Mouse (Mus musculus) embryonic facial prominence, embryonic 11.5 days (tissue): Measurements from ENCODE around the gene Klb. TPM values are rescaled to one million over a fixed set of nuclear protein-coding genes. Genes with fewer than 3 reads are reported as not detected.
A peak's percentile ranks its signal among the peaks of the same experiment; 100 is the strongest.

Experiments
- ATAC-seq: fragments of 200-750 bp; cut with Nextera tagmentation; replicated peaks from 2 replicates; pipeline ENCODE4 v1.8.0; 2017; ENCODE audit warnings: low read depth; ENCODE audit not compliant: insufficient number of reproducible peaks, low FRiP score, low TSS enrichment
- DNase-seq: peaks from one replicate; pipeline ENCODE4 v3.0.0-alpha.2; 2015; ENCODE audit warnings: low spot score
- H3K27ac ChIP-seq: fragments of 300-500 bp; sonication (generic); replicated peaks from 2 replicates; pipeline ENCODE4 v1.5.1; 2014; ENCODE audit warnings: mild to moderate bottlenecking, low read depth, low read length, control low read depth
- H3K27me3 ChIP-seq: fragments of 300-500 bp; sonication (generic); 2 replicates; pipeline ENCODE4 v1.6.1; 2014; ENCODE audit warnings: mild to moderate bottlenecking, low read length, moderate library complexity, mixed read lengths; ENCODE audit not compliant: control insufficient read depth, insufficient read depth
- H3K36me3 ChIP-seq: fragments of 300-500 bp; sonication (generic); replicated peaks from 2 replicates; pipeline ENCODE4 v1.6.1; 2014; ENCODE audit warnings: low read depth, mild to moderate bottlenecking, low read length, moderate library complexity, mixed read lengths; ENCODE audit not compliant: control insufficient read depth, insufficient read depth
- H3K4me1 ChIP-seq: fragments of 300-500 bp; sonication (generic); 2 replicates; pipeline ENCODE4 v1.6.1; 2014; ENCODE audit warnings: low read length, mixed read lengths; ENCODE audit not compliant: control insufficient read depth, insufficient read depth
- H3K4me2 ChIP-seq: fragments of 300-500 bp; sonication (generic); 2 replicates; pipeline ENCODE4 v1.6.1; 2014; ENCODE audit warnings: low read depth, mild to moderate bottlenecking, control low read depth, low read length, moderate library complexity
- H3K4me3 ChIP-seq: fragments of 300-500 bp; sonication (generic); 2 replicates; pipeline ENCODE4 v1.5.1; 2014; ENCODE audit warnings: low read depth, low read length, control low read depth
- H3K9ac ChIP-seq: fragments of 300-500 bp; sonication (generic); replicated peaks from 2 replicates; pipeline ENCODE4 v1.6.1; 2014; ENCODE audit warnings: mild to moderate bottlenecking, control low read depth, low read length
- H3K9me3 ChIP-seq: fragments of 300-500 bp; sonication (generic); replicated peaks from 2 replicates; pipeline ENCODE4 v1.6.1; 2016; ENCODE audit warnings: mild to moderate bottlenecking, low read length, inconsistent platforms, mixed read lengths; ENCODE audit not compliant: control insufficient read depth
- WGBS: fragments of 180-500 bp; shearing (Covaris S2); extraction: QIAGEN DNeasy Blood & Tissue Kit; methylation state at CpG from one replicate; pipeline ENCODE4 v1.1.7; 2014; 5-methylcytosine and 5-hydroxymethylcytosine counted together
- polyA plus RNA-seq: library from polyadenylated mRNA; unstranded; fragments of >200 nt; fragmentation: Nextera tagmentation; extraction: Ambion mirVana; gene quantifications from 2 replicates; pipeline ENCODE4 v1.2.1, GENCODE M21; 2014

Gene Klb
- polyA plus RNA-seq, 1 experiment from 2014 or later = not detected

GRCm38 (mm10) chr5:65415653-65416458 lies 67.7 kb downstream of the Klb start:
- DNase-seq (peak; percentile 73), ATAC-seq (peak; percentile 84)
- Histone ChIP-seq H3K4me3 (no peak overlapping the region), H3K27ac (peak overlapping the region; percentile 76), H3K9ac (peak overlapping the region; percentile 50), H3K27me3 (no peaks in the 10 kb centered on the region), H3K9me3 (no peaks in the 10 kb centered on the region), H3K4me1 (no peaks in the 10 kb centered on the region; the same call in 1 of the 2 replicates), H3K36me3 (peaks cover 5% of the 10 kb centered on the region), H3K4me2 (peak overlapping the region; percentile 19; the same call in 1 of the 2 replicates)
- WGBS = 18% methylated on average over 26 of the region's 26 CpGs

GRCm38 (mm10) chr5:65419136-65419535 lies 71.0 kb downstream of the Klb start:
- no peak for DNase-seq
- WGBS = 80% methylated on average over 10 of the region's 10 CpGs
- H3K27ac ChIP-seq = no peak overlapping the region
- H3K4me3 ChIP-seq = no peak overlapping the region
- no peak overlapping the region for H3K9ac ChIP-seq
- H3K4me2 ChIP-seq = no peak overlapping the region
- H3K4me1 ChIP-seq = no peaks in the 10 kb centered on the region; the same call in 1 of the 2 replicates
- H3K36me3 ChIP-seq = peaks cover 5% of the 10 kb centered on the region; the same call in 1 of the 2 replicates
- no peaks in the 10 kb centered on the region for H3K9me3 ChIP-seq
- no peaks in the 10 kb centered on the region for H3K27me3 ChIP-seq
- ATAC-seq = no peak

GRCm38 (mm10) chr5:65420822-65421221 lies 72.7 kb downstream of the Klb start:
- 84% methylated on average over 6 of the region's 6 CpGs for WGBS
- Histone ChIP-seq H3K27me3 (no peaks in the 10 kb centered on the region), H3K4me2 (no peak overlapping the region), H3K36me3 (peaks cover 5% of the 10 kb centered on the region; the same call in 1 of the 2 replicates), H3K9me3 (no peaks in the 10 kb centered on the region), H3K27ac (no peak overlapping the region), H3K4me1 (no peaks in the 10 kb centered on the region; the same call in 1 of the 2 replicates), H3K4me3 (no peak overlapping the region), H3K9ac (no peak overlapping the region)
- ATAC-seq (no peak), DNase-seq (no peak)

GRCm38 (mm10) chr5:65422803-65423202 lies 74.7 kb downstream of the Klb start:
- no peak for ATAC-seq
- no peak overlapping the region for H3K9ac ChIP-seq
- WGBS = 87% methylated on average over 8 of the region's 8 CpGs
- H3K9me3 ChIP-seq = no peaks in the 10 kb centered on the region
- no peaks in the 10 kb centered on the region; the same call in 1 of the 2 replicates for H3K36me3 ChIP-seq
- no peak for DNase-seq
- H3K4me1 ChIP-seq = no peaks in the 10 kb centered on the region
- H3K27me3 ChIP-seq = no peaks in the 10 kb centered on the region
- H3K27ac ChIP-seq = no peak overlapping the region
- H3K4me2 ChIP-seq = no peak overlapping the region
- no peak overlapping the region for H3K4me3 ChIP-seq

GRCm38 (mm10) chr5:65424215-65424614 lies 76.1 kb downstream of the Klb start:
- no peak overlapping the region for H3K4me2 ChIP-seq
- H3K27ac ChIP-seq = no peak overlapping the region
- no peaks in the 10 kb centered on the region for H3K4me1 ChIP-seq
- no peaks in the 10 kb centered on the region for H3K9me3 ChIP-seq
- 92% methylated on average over 6 of the region's 6 CpGs for WGBS
- H3K36me3 ChIP-seq = no peaks in the 10 kb centered on the region; the same call in 1 of the 2 replicates
- H3K4me3 ChIP-seq = no peak overlapping the region
- ATAC-seq (no peak), DNase-seq (no peak)
- H3K27me3 ChIP-seq = no peaks in the 10 kb centered on the region
- H3K9ac ChIP-seq = no peak overlapping the region

- ATAC-seq (no peak), DNase-seq (no peak)
- H3K4me3 ChIP-seq = no peak overlapping the region
- no peak overlapping the region for H3K4me2 ChIP-seq
- H3K9ac ChIP-seq = no peak overlapping the region
- H3K27me3 ChIP-seq = no peaks in the 10 kb centered on the region
- H3K4me1 ChIP-seq = no peaks in the 10 kb centered on the region
- no peaks in the 10 kb centered on the region; the same call in 1 of the 2 replicates for H3K36me3 ChIP-seq
- no peak overlapping the region for H3K27ac ChIP-seq
- no peaks in the 10 kb centered on the region for H3K9me3 ChIP-seq
- WGBS = 92% methylated on average over 5 of the region's 5 CpGs
Observed at GRCm38 (mm10) chr5:65425251-65425650, 77.1 kb downstream of the Klb start.

GRCm38 (mm10) chr5:65428321-65428720 lies 80.2 kb downstream of the Klb start:
- no peak overlapping the region for H3K9ac ChIP-seq
- H3K4me1 ChIP-seq = no peaks in the 10 kb centered on the region
- no peak overlapping the region for H3K4me2 ChIP-seq
- no peaks in the 10 kb centered on the region for H3K27me3 ChIP-seq
- H3K36me3 ChIP-seq = no peaks in the 10 kb centered on the region
- DNase-seq = no peak
- no peaks in the 10 kb centered on the region for H3K9me3 ChIP-seq
- no peak overlapping the region for H3K27ac ChIP-seq
- H3K4me3 ChIP-seq = no peak overlapping the region
- 50% methylated on average over 4 of the region's 4 CpGs for WGBS
- ATAC-seq = no peak

GRCm38 (mm10) chr5:65429441-65429840 lies 81.3 kb downstream of the Klb start:
- no peaks in the 10 kb centered on the region for H3K27me3 ChIP-seq
- no peak overlapping the region for H3K9ac ChIP-seq
- no peaks in the 10 kb centered on the region for H3K4me1 ChIP-seq
- H3K36me3 ChIP-seq = no peaks in the 10 kb centered on the region
- no peak for ATAC-seq
- H3K27ac ChIP-seq = no peak overlapping the region
- no peak overlapping the region for H3K4me2 ChIP-seq
- no peak for DNase-seq
- H3K9me3 ChIP-seq = no peaks in the 10 kb centered on the region
- no peak overlapping the region for H3K4me3 ChIP-seq
- 92% methylated on average over 5 of the region's 5 CpGs for WGBS
